Mouse (Mus musculus) CH12.LX (cell line): ENCODE data around the gene Pla1a. TPM values are rescaled to one million over a fixed set of nuclear protein-coding genes. Genes with fewer than 3 reads are reported as not detected.

Experiments used
- DNase-seq: peaks from one replicate; pipeline ENCODE4 v3.0.0-alpha.2; 2013; ENCODE audit errors: extremely low read depth
- H3K27ac ChIP-seq: 2 replicates; pipeline ENCODE4 v1.5.1; 2012; ENCODE audit warnings: low read depth, mild to moderate bottlenecking, control low read depth, moderate library complexity; ENCODE audit not compliant: insufficient read depth
- H3K27me3 ChIP-seq: replicated peaks from 2 replicates; pipeline ENCODE3; 2012; ENCODE audit warnings: inconsistent platforms
- H3K36me3 ChIP-seq, 2 experiments: replicated peaks in 1 of 2; 2 replicates each; pipeline versions ENCODE3 to v1.6.1; 2012; ENCODE audit warnings: inconsistent platforms in 1 of 2, low read length in 1 of 2, mild to moderate bottlenecking in 1 of 2, mixed read lengths in 1 of 2, moderate library complexity in 1 of 2; ENCODE audit not compliant: control insufficient read depth in 1 of 2, insufficient read depth in 1 of 2
- H3K4me1 ChIP-seq, 2 experiments: 2 replicates each; pipeline ENCODE4 v1.6.1; 2012; ENCODE audit warnings: inconsistent platforms in 1 of 2, moderate library complexity in 1 of 2; ENCODE audit not compliant: insufficient read depth in 2 of 2, control insufficient read depth in 1 of 2
- H3K4me2 ChIP-seq: 2 replicates; pipeline ENCODE4 v1.6.1; 2012; ENCODE audit warnings: low read depth, mild to moderate bottlenecking, control low read depth; ENCODE audit not compliant: poor library complexity, insufficient read depth, severe bottlenecking
- H3K4me3 ChIP-seq, 3 experiments: fragments of 150-350 bp in 1 of 3; sonication (generic) in 1 of 3; replicated peaks in 1 of 3; 2 replicates each; pipeline versions ENCODE3 to v1.5.1; 2011 to 2012; ENCODE audit warnings: low read depth in 2 of 3, low read length in 2 of 3, mild to moderate bottlenecking in 2 of 3, moderate library complexity in 2 of 3, control low read depth in 1 of 3, improper control_type of control experiment in 1 of 3, inconsistent platforms in 1 of 3, mixed read lengths in 1 of 3; ENCODE audit not compliant: poor library complexity in 1 of 3
- H3K79me2 ChIP-seq: replicated peaks from 2 replicates; pipeline ENCODE4 v1.6.1; 2012; ENCODE audit warnings: mild to moderate bottlenecking, moderate library complexity; ENCODE audit not compliant: control insufficient read depth, poor library complexity, insufficient read depth, severe bottlenecking; ENCODE audit errors: extremely low read depth
- H3K9ac ChIP-seq: 2 replicates; pipeline ENCODE4 v1.6.1; 2012; ENCODE audit warnings: low read depth, mild to moderate bottlenecking, control low read depth, moderate library complexity; ENCODE audit not compliant: insufficient read depth
- H3K9me3 ChIP-seq: replicated peaks from 2 replicates; pipeline ENCODE3; 2012; ENCODE audit warnings: low read length, inconsistent platforms, mixed read lengths
- BHLHE40 ChIP-seq: IDR thresholded peaks from 2 replicates; pipeline ENCODE4 v1.6.1; 2011; ENCODE audit warnings: mild to moderate bottlenecking, low read depth, low read length, improper control_type of control experiment
- CHD1 ChIP-seq: IDR thresholded peaks from 2 replicates; pipeline ENCODE4 v1.6.1; 2012; ENCODE audit warnings: low read depth, low read length, improper control_type of control experiment, inconsistent platforms
- E2F4 ChIP-seq: IDR thresholded peaks from 2 replicates; pipeline ENCODE4 v1.6.1; 2011; ENCODE audit warnings: low read depth, low read length, improper control_type of control experiment; ENCODE audit not compliant: insufficient replicate concordance
- ELF1 ChIP-seq: IDR thresholded peaks from 2 replicates; pipeline ENCODE4 v1.6.1; 2014; ENCODE audit warnings: low read depth, mild to moderate bottlenecking, inconsistent platforms, low read length, improper control_type of control experiment
- ETS1 ChIP-seq: conservative IDR thresholded peaks from 2 replicates; pipeline ENCODE4 v1.6.1; 2012; ENCODE audit warnings: low read depth, mild to moderate bottlenecking, inconsistent platforms, low read length, improper control_type of control experiment, moderate library complexity
- GABPA ChIP-seq: IDR thresholded peaks from 2 replicates; pipeline ENCODE4 v1.6.1; 2012; ENCODE audit warnings: low read depth, low read length, improper control_type of control experiment, inconsistent platforms; ENCODE audit not compliant: insufficient replicate concordance
- HCFC1 ChIP-seq: IDR thresholded peaks from 2 replicates; pipeline ENCODE4 v1.6.1; 2012; ENCODE audit warnings: low read depth, mild to moderate bottlenecking, inconsistent platforms, low read length, improper control_type of control experiment
- JUN ChIP-seq: IDR thresholded peaks from 2 replicates; pipeline ENCODE4 v1.6.1; 2011; ENCODE audit warnings: low read depth, mild to moderate bottlenecking, low read length, improper control_type of control experiment, moderate library complexity; ENCODE audit not compliant: insufficient read depth
- JUND ChIP-seq: conservative IDR thresholded peaks from 2 replicates; pipeline ENCODE4 v1.6.1; 2011; ENCODE audit warnings: low read depth, low read length, improper control_type of control experiment
- KAT2A ChIP-seq: IDR thresholded peaks from 2 replicates; pipeline ENCODE4 v1.6.1; 2012; ENCODE audit warnings: low read length, improper control_type of control experiment, inconsistent platforms; ENCODE audit not compliant: insufficient replicate concordance
- MAX ChIP-seq: IDR thresholded peaks from 2 replicates; pipeline ENCODE4 v1.6.1; 2011; ENCODE audit warnings: low read length, improper control_type of control experiment
- MAZ ChIP-seq: IDR thresholded peaks from 2 replicates; pipeline ENCODE4 v1.6.1; 2012; ENCODE audit warnings: low read depth, mild to moderate bottlenecking, inconsistent platforms, low read length, improper control_type of control experiment, moderate library complexity
- MEF2A ChIP-seq: IDR thresholded peaks from 2 replicates; pipeline ENCODE4 v1.6.1; 2014; ENCODE audit warnings: low read depth, mild to moderate bottlenecking, inconsistent platforms, low read length, improper control_type of control experiment, borderline replicate concordance
- MXI1 ChIP-seq: IDR thresholded peaks from 2 replicates; pipeline ENCODE4 v1.6.1; 2011; ENCODE audit warnings: mild to moderate bottlenecking, low read depth, low read length, improper control_type of control experiment
- MYC ChIP-seq: IDR thresholded peaks from 2 replicates; pipeline ENCODE4 v1.6.1; 2011; ENCODE audit warnings: low read depth, mild to moderate bottlenecking, improper control_type of control experiment, low read length
- NELFE ChIP-seq: IDR thresholded peaks from 2 replicates; pipeline ENCODE4 v1.6.1; 2011; ENCODE audit warnings: low read depth, low read length, improper control_type of control experiment
- NRF1 ChIP-seq: IDR thresholded peaks from 2 replicates; pipeline ENCODE4 v1.6.1; 2014; ENCODE audit warnings: low read depth, mild to moderate bottlenecking, inconsistent platforms, low read length, improper control_type of control experiment, moderate library complexity
- POLR2A ChIP-seq: IDR thresholded peaks from 2 replicates; pipeline ENCODE4 v1.6.1; 2011; ENCODE audit warnings: low read depth, mild to moderate bottlenecking, improper control_type of control experiment, low read length
- RAD21 ChIP-seq: IDR thresholded peaks from 2 replicates; pipeline ENCODE4 v1.6.1; 2011; ENCODE audit warnings: low read depth, mild to moderate bottlenecking, low read length, improper control_type of control experiment, moderate library complexity
- RCOR1 ChIP-seq: conservative IDR thresholded peaks from 2 replicates; pipeline ENCODE4 v1.6.1; 2012; ENCODE audit warnings: low read depth, mild to moderate bottlenecking, inconsistent platforms, low read length, improper control_type of control experiment
- SIN3A ChIP-seq: IDR thresholded peaks from 2 replicates; pipeline ENCODE4 v1.6.1; 2012; ENCODE audit warnings: low read length, improper control_type of control experiment, inconsistent platforms
- SMC3 ChIP-seq: IDR thresholded peaks from 2 replicates; pipeline ENCODE4 v1.6.1; 2011; ENCODE audit warnings: low read depth, low read length, improper control_type of control experiment
- TBP ChIP-seq: conservative IDR thresholded peaks from 2 replicates; pipeline ENCODE4 v1.6.1; 2011; ENCODE audit warnings: low read depth, low read length, improper control_type of control experiment
- TCF12 ChIP-seq: IDR thresholded peaks from 2 replicates; pipeline ENCODE4 v1.6.1; 2014; ENCODE audit warnings: low read depth, mild to moderate bottlenecking, inconsistent platforms, low read length, improper control_type of control experiment
- UBTF ChIP-seq: IDR thresholded peaks from 2 replicates; pipeline ENCODE4 v1.6.1; 2012; ENCODE audit warnings: low read depth, mild to moderate bottlenecking, inconsistent platforms, low read length, improper control_type of control experiment, moderate library complexity
- USF1 ChIP-seq: IDR thresholded peaks from 2 replicates; pipeline ENCODE4 v1.6.1; 2014; ENCODE audit warnings: low read depth, mild to moderate bottlenecking, inconsistent platforms, low read length, improper control_type of control experiment
- ZKSCAN1 ChIP-seq: IDR thresholded peaks from 2 replicates; pipeline ENCODE4 v1.6.1; 2012; ENCODE audit warnings: low read depth, inconsistent platforms, low read length, improper control_type of control experiment, borderline replicate concordance
- ZNF384 ChIP-seq: IDR thresholded peaks from 2 replicates; pipeline ENCODE4 v1.6.1; 2012; ENCODE audit warnings: low read depth, low read length, improper control_type of control experiment, inconsistent platforms
- dilution Hi-C: fragments of 300-500 bp; cut with MboI; formaldehyde crosslinking; loops from 2 replicates; pipeline ENCODE4 v1.14.3; 2020; ENCODE audit warnings: low sequenced_read_pairs; ENCODE audit not compliant: extremely low pct_unique_long_range_greater_than_20kb, extremely low pct_ligation_motif_present
- in situ Hi-C: fragments of 300-500 bp; cut with MboI; formaldehyde crosslinking; loops from 3 replicates; pipeline ENCODE4 v1.14.3; 2019; ENCODE audit warnings: low sequenced_read_pairs, low pct_ligation_motif_present, low pct_unique_long_range_greater_than_20kb, mixed read lengths
- polyA plus RNA-seq: library from polyadenylated mRNA; unstranded; fragments of >175 nt; gene quantifications from 2 replicates; pipeline ENCODE4 v1.2.1, GENCODE M21; 2012; ENCODE audit warnings: low read depth; ENCODE audit not compliant: insufficient read length
- total RNA-seq, 2 experiments: library from RNA; depleted of rRNA; stranded (reverse); fragments of 300-350 nt in 1 of 2; fragments of >200 nt in 1 of 2; gene quantifications; 2 replicates each; pipeline ENCODE4 v1.2.3; 2012 to 2014

Pla1a gene
- total and polyA plus RNA-seq, 3 experiments, result 9.3 to 27.9 (median 14.3) TPM

DNA sequence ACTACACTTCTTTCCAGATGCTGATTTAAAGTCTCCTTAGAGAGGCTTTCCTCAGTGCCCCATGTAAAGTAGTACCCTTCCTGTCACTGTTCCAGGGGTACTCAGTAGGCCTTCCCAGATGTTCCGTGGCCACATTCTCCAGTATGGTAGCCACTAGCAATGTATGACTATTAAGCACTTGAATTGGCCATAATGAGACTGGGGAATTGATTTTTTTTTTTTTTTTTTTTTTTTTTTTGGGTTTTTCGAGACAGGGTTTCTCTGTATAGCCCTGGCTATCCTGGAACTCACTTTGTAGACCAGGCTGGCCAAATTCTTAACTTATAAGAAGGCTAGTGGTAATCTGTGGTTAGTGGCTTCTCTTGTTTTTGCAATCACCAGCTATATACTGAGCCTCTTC is 83.1 kb downstream of the Pla1a start:
- TF ChIP-seq UBTF (no peak), SIN3A (no peak; the same call in 1 of the 2 replicates), ZNF384 (peak; percentile 83), MAX (no peak), POLR2A (peak; percentile 12; the same call in 1 of the 2 replicates), ZKSCAN1 (no peak), E2F4 (no peak), RCOR1 (no peak), JUND (no peak), MAZ (no peak)
- Histone ChIP-seq H3K27me3 (no peaks in the 10 kb centered on the region), H3K27ac (peak overlapping the region; percentile 93), H3K4me1 (peaks cover 16 to 63% of the 10 kb centered on the region in 2 experiments), H3K9ac (peak overlapping the region; percentile 99), H3K4me3 (peak overlapping the region; percentile 26 to 66 (median 41)), H3K4me2 (peak overlapping the region; percentile 39), H3K79me2 (peaks cover 64% of the 10 kb centered on the region), H3K9me3 (no peaks in the 10 kb centered on the region), H3K36me3 (peaks cover 35 to 51% of the 10 kb centered on the region in 2 experiments)
- DNase-seq, result no peak
- in situ Hi-C loops, result loop anchor here (5.0 to 25.0 kb wide), 4 partner anchors 52 to 687 kb away; partner anchors contain the start of gene Arhgap31
- dilution Hi-C loops, result no loop called here

DNA sequence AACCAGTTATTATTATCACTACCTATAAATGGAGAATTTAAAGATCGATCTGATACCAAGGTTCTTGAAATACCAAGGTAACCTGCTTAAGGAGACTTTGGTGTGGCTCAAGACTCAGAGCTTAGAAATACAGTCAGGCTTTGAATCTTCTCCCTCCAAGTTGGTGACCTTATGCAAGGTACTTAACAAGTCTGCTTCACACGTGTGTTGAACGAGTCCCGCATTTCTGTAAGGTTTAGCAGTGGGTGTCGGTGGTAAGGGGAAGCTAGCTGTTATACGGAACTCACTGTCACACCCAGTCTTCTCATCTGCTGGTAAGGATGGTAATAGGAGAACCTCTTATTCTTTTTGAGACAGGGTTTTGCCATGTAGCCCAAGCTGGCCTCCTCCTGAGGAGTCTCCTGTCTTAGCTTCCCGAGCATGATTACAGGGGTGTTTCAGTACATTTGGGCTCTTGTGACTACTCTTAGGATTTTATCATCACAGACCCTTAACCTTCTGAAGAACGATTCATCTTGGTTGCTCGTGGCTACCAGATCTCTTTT is 84.7 kb downstream of the Pla1a start:
- DNase-seq, result peak; percentile 66
- H3K4me3 ChIP-seq, result peak overlapping the region; percentile 66 to 92 (median 85)
- in situ Hi-C loops (loop anchor here (5.0 to 25.0 kb wide), 4 partner anchors 54 to 689 kb away; partner anchors contain the start of gene Arhgap31), dilution Hi-C loops (no loop called here)
- no peaks in the 10 kb centered on the region for H3K9me3 ChIP-seq
- H3K27ac ChIP-seq, result peak overlapping the region; percentile 75
- no peak for TF ChIP-seq TCF12
- no peak for TF ChIP-seq NRF1
- TF ChIP-seq JUND, result no peak
- no peak for TF ChIP-seq ETS1
- no peak for TF ChIP-seq ZKSCAN1
- no peak for TF ChIP-seq ZNF384
- peak; percentile 87 for TF ChIP-seq MXI1
- TF ChIP-seq MYC, result 0 out of 2 replicates have a peak, but pooled peaks have one; percentile 82
- TF ChIP-seq UBTF, result 0 out of 2 replicates have a peak, but pooled peaks have one; percentile 61
- no peak for TF ChIP-seq ELF1
- no peak for TF ChIP-seq USF1
- no peak for TF ChIP-seq JUN
- TF ChIP-seq CHD1, result no peak
- no peak for TF ChIP-seq HCFC1
- TF ChIP-seq TBP, result 0 out of 2 replicates have a peak, but pooled peaks have one; percentile 20
- TF ChIP-seq SIN3A, result peak; percentile 77; the same call in 1 of the 2 replicates
- no peak for TF ChIP-seq NELFE
- TF ChIP-seq MEF2A, result no peak
- TF ChIP-seq GABPA, result no peak
- no peak for TF ChIP-seq RAD21
- TF ChIP-seq MAX, result peak; percentile 78
- no peak for TF ChIP-seq KAT2A
- TF ChIP-seq SMC3, result no peak; the same call in 1 of the 2 replicates
- peak; percentile 59; the same call in 1 of the 2 replicates for TF ChIP-seq POLR2A
- peak; percentile 71 for TF ChIP-seq BHLHE40
- H3K4me2 ChIP-seq, result peak overlapping the region; percentile 64
- H3K36me3 ChIP-seq, result peaks cover 27 to 37% of the 10 kb centered on the region in 2 experiments
- peak overlapping the region; percentile 99 for H3K9ac ChIP-seq
- peaks cover 16 to 54% of the 10 kb centered on the region in 2 experiments for H3K4me1 ChIP-seq
- no peaks in the 10 kb centered on the region for H3K27me3 ChIP-seq
- H3K79me2 ChIP-seq, result peaks cover 54% of the 10 kb centered on the region
